8 mouse cellular contexts compared by ENCODE assay signal in genomic region chr15:81831136-81831825, GRCm38 (mm10). TPM values are rescaled to one million over a fixed set of nuclear protein-coding genes. Genes with fewer than 3 reads are reported as not detected.
DNase-seq lines count a peak whose midpoint lies in the region; ATAC-seq lines count a peak whose summit lies in the region.

No protein-coding gene starts in this region.

- peaks cover 18% of the 10 kb centered on the region for H3K36me3 ChIP-seq in embryonic facial prominence, embryonic 13.5 days
- peaks cover 13% of the 10 kb centered on the region for H3K36me3 ChIP-seq in limb, embryonic 12.5 days
- H3K36me3 ChIP-seq in midbrain, embryonic 15.5 days (replicated peaks): peaks cover 13% of the 10 kb centered on the region; the same call in 1 of the 2 replicates

- no peak overlapping the region for H3K27ac ChIP-seq in embryonic facial prominence, embryonic 13.5 days
- peak overlapping the region; percentile 70 for H3K27ac ChIP-seq in limb, embryonic 12.5 days
- no peak overlapping the region for H3K27ac ChIP-seq in midbrain, embryonic 15.5 days

- H3K4me1 ChIP-seq in embryonic facial prominence, embryonic 13.5 days: peaks cover 19% of the 10 kb centered on the region
- H3K4me1 ChIP-seq in limb, embryonic 12.5 days (replicated peaks): peaks cover 11% of the 10 kb centered on the region
- peaks cover 4% of the 10 kb centered on the region for H3K4me1 ChIP-seq in midbrain, embryonic 15.5 days

- peak; percentile 97 for DNase-seq in 416B (ENCODE audit: low read depth)
- peak; percentile 63 to 85 for DNase-seq in adrenal gland, postnatal 4 days (ENCODE audit: low spot score in 2 of 2)
- peak; percentile 91 for DNase-seq in heart, adult 8-10 months (ENCODE audit: low spot score)
- peak; percentile 92 to 95 for DNase-seq in kidney, adult 8-10 months
- peak; percentile 81 to 89 for DNase-seq in spleen, adult 18-20 months

- 0 out of 2 replicates have a peak overlapping the region, but pooled peaks have one; percentile 3 for H3K4me3 ChIP-seq in embryonic facial prominence, embryonic 13.5 days
- 0 out of 2 replicates have a peak overlapping the region, but pooled peaks have one; percentile 9 for H3K4me3 ChIP-seq in limb, embryonic 12.5 days (replicated peaks)
- no peak overlapping the region for H3K4me3 ChIP-seq in midbrain, embryonic 15.5 days

- peak overlapping the region; percentile 32; the same call in 1 of the 2 replicates for H3K9ac ChIP-seq in embryonic facial prominence, embryonic 13.5 days
- 0 out of 2 replicates have a peak overlapping the region, but pooled peaks have one; percentile 34 for H3K9ac ChIP-seq in limb, embryonic 12.5 days (replicated peaks)
- no peak overlapping the region for H3K9ac ChIP-seq in midbrain, embryonic 15.5 days

- H3K9me3 ChIP-seq in embryonic facial prominence, embryonic 13.5 days: no peaks in the 10 kb centered on the region
- H3K9me3 ChIP-seq in limb, embryonic 12.5 days: no peaks in the 10 kb centered on the region
- no peaks in the 10 kb centered on the region for H3K9me3 ChIP-seq in midbrain, embryonic 15.5 days

- H3K4me2 ChIP-seq in embryonic facial prominence, embryonic 13.5 days: peak overlapping the region; percentile 41
- peak overlapping the region; percentile 34 for H3K4me2 ChIP-seq in limb, embryonic 12.5 days
- H3K4me2 ChIP-seq in midbrain, embryonic 15.5 days: peak overlapping the region; percentile 7; the same call in 1 of the 2 replicates

- WGBS in embryonic facial prominence, embryonic 13.5 days: 17% methylated on average over 24 of the region's 24 CpGs
- WGBS in limb, embryonic 12.5 days: 17% methylated on average over 24 of the region's 24 CpGs
- 14% methylated on average over 24 of the region's 24 CpGs for WGBS in midbrain, embryonic 15.5 days

- no peaks in the 10 kb centered on the region for H3K27me3 ChIP-seq in embryonic facial prominence, embryonic 13.5 days
- peaks cover 16% of the 10 kb centered on the region for H3K27me3 ChIP-seq in limb, embryonic 12.5 days
- 0 out of 2 replicates have a peak, but pooled peaks cover 3% of the 10 kb centered on the region for H3K27me3 ChIP-seq in midbrain, embryonic 15.5 days (replicated peaks)

- peak; percentile 57; the same call in 1 of the 2 replicates for ATAC-seq in embryonic facial prominence, embryonic 13.5 days (ENCODE audit: insufficient number of reproducible peaks, insufficient read depth, low FRiP score, low TSS enrichment, low read depth)
- ATAC-seq in limb, embryonic 12.5 days (ENCODE audit: insufficient number of reproducible peaks, insufficient read depth, low FRiP score, low TSS enrichment, low read depth): peak; percentile 77
- peak; percentile 76 for ATAC-seq in midbrain, embryonic 15.5 days (replicated peaks)

RNA-seq across cellular contexts. Expression of gene Tob2, which starts 27.3 kb away (rescaled TPM):
- total RNA-seq in adrenal gland, postnatal 4 days (2021): 10 to 100 TPM; 66.2 to 67.2 TPM
- polyA plus RNA-seq in embryonic facial prominence, embryonic 13.5 days (2015; fragmentation: Nextera tagmentation; extraction: Ambion mirVana): 25.6 and 26.7 TPM in 2 replicates
- total RNA-seq in heart, adult 8-10 months (2022): 100 to 1,000 TPM in 1 of 4 experiments, 10 to 100 TPM in 3; 50.6 to 129 (median 74.7) TPM
- 22.6 and 25.0 TPM in 2 replicates for polyA plus RNA-seq in limb, embryonic 12.5 days (2016; fragmentation: Nextera tagmentation; extraction: Ambion mirVana)
- 16.5 and 18.5 TPM in 2 replicates for polyA plus RNA-seq in midbrain, embryonic 15.5 days (2015; fragmentation: Nextera tagmentation; extraction: Ambion mirVana)

RNA-seq across cellular contexts. Expression of gene Tef, which starts 29.1 kb away (rescaled TPM):
- 10 to 100 TPM; 84.6 to 86.1 TPM for total RNA-seq in adrenal gland, postnatal 4 days (2021)
- 29.4 and 30.3 TPM in 2 replicates for polyA plus RNA-seq in embryonic facial prominence, embryonic 13.5 days (2015; fragmentation: Nextera tagmentation; extraction: Ambion mirVana)
- 100 to 1,000 TPM; 125 to 157 (median 155) TPM for total RNA-seq in heart, adult 8-10 months (2022)
- polyA plus RNA-seq in limb, embryonic 12.5 days (2016; fragmentation: Nextera tagmentation; extraction: Ambion mirVana): 26.1 and 27.2 TPM in 2 replicates
- 24.0 and 25.2 TPM in 2 replicates for polyA plus RNA-seq in midbrain, embryonic 15.5 days (2015; fragmentation: Nextera tagmentation; extraction: Ambion mirVana)

RNA-seq across cellular contexts. Expression of gene Phf5a, which starts 40.4 kb away (rescaled TPM):
- 10 to 100 TPM; 62.7 to 71.2 TPM for total RNA-seq in adrenal gland, postnatal 4 days (2021)
- polyA plus RNA-seq in embryonic facial prominence, embryonic 13.5 days (2015; fragmentation: Nextera tagmentation; extraction: Ambion mirVana): 164 and 172 TPM in 2 replicates
- total RNA-seq in heart, adult 8-10 months (2022): 10 to 100 TPM; 31.9 to 39.3 (median 33.9) TPM
- 147 and 168 TPM in 2 replicates for polyA plus RNA-seq in limb, embryonic 12.5 days (2016; fragmentation: Nextera tagmentation; extraction: Ambion mirVana)
- 124 and 134 TPM in 2 replicates for polyA plus RNA-seq in midbrain, embryonic 15.5 days (2015; fragmentation: Nextera tagmentation; extraction: Ambion mirVana)

RNA-seq across cellular contexts. Expression of gene Aco2, which starts 40.8 kb away (rescaled TPM):
- total RNA-seq in adrenal gland, postnatal 4 days (2021): 100 to 1,000 TPM; 498 to 540 TPM
- polyA plus RNA-seq in embryonic facial prominence, embryonic 13.5 days (2015; fragmentation: Nextera tagmentation; extraction: Ambion mirVana): 148 and 151 TPM in 2 replicates
- 1,000 to 10,000 TPM; 2,119 to 2,448 (median 2,260) TPM for total RNA-seq in heart, adult 8-10 months (2022)
- 139 and 143 TPM in 2 replicates for polyA plus RNA-seq in limb, embryonic 12.5 days (2016; fragmentation: Nextera tagmentation; extraction: Ambion mirVana)
- 265 and 271 TPM in 2 replicates for polyA plus RNA-seq in midbrain, embryonic 15.5 days (2015; fragmentation: Nextera tagmentation; extraction: Ambion mirVana)
